Mouse (Mus musculus) cerebellum, adult 8-10 months (tissue): ENCODE measurements around the gene Wsb2.
"Not testable (repeated sequence)": the region's sequence is repeated elsewhere in the genome, so short reads cannot be mapped to it uniquely, and the experiment has no call there.

Experiments used
- DNase-seq: peaks from one replicate; pipeline ENCODE4 v3.0.0; 2022

Wsb2 gene

DNA sequence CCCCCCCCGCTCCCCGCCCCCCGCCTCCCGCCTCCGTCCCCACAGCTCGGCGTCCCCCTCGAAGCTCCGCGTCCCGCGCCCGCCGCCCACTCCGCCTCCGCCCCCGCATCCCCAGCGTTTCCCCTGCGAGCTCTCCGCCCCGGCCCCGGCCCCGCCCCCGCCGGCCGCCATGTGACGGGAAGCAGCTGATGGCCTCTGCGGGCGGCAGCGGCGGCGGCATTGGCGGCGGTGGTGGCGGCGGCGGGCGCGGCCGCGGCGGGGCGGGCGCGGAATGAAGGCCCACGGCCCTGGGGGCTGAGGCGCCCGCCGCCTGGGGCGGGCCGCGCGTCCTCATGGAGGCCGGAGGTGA is at the start of gene Wsb2:
TSS of gene Wsb2 (plus strand) at position 176 of the 349 bp plus-strand sequence.
- peak; percentile 73 for DNase-seq

DNA sequence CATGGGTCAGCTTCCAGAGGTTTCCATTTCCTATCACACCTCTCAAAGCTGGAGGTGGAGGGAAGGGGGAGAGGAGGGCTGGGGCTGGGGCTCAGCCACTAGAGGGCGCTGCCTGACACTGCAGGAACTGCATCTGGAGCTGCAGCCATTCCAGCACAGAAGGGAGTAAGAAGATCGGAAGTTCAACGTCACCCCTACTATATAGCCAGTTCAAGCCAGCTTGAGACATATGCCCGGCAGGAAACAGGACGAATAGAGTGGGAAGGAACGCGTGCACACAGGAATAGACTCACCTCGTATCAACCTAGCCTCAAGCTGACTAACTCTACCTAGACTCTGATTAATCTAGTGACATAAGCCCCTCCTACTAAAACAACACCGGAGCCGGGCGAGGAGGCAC is 49.4 kb upstream of the Wsb2 start:
- DNase-seq: peak; percentile 48

DNA sequence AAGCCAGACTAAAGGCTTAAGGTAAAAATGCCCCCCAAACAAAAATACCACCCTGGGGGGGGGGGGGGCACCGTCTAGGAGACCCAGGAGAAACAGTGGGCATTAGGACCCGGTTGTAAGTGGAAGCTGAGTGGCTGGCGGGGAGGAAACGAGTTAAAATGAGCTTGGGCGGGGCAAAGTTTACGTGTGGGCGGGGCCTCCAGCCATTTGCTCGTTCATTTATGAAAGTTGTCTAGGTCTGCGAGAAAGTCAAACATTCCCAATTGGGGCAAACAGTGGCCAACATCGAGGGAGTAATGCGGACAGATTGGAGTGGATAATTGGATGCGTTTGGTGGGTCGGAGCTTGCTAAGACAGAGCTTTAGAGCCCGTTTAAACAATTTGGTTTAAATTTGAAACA is 43.7 kb upstream of the Wsb2 start:
- DNase-seq: no peak

DNA sequence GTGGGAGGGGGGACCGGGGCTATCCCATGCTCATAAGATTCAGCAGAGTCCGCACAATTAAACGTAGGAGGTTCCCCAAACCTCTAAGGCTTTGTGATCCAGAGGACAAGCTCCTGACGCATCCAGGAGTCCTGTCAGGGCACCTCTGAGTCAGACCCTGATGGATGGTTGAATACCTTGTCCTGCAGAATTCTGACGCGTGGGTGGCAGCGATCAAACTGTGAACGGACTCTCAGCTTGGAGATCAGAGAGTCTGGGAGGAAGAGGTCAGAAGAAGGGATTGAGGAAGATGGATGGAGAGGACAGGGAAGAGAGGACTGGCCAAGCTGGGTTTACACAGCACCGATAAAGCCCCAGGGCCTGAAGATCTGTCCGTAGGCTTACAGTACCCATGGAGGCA is 43.2 kb upstream of the Wsb2 start:
- no peak for DNase-seq

DNA sequence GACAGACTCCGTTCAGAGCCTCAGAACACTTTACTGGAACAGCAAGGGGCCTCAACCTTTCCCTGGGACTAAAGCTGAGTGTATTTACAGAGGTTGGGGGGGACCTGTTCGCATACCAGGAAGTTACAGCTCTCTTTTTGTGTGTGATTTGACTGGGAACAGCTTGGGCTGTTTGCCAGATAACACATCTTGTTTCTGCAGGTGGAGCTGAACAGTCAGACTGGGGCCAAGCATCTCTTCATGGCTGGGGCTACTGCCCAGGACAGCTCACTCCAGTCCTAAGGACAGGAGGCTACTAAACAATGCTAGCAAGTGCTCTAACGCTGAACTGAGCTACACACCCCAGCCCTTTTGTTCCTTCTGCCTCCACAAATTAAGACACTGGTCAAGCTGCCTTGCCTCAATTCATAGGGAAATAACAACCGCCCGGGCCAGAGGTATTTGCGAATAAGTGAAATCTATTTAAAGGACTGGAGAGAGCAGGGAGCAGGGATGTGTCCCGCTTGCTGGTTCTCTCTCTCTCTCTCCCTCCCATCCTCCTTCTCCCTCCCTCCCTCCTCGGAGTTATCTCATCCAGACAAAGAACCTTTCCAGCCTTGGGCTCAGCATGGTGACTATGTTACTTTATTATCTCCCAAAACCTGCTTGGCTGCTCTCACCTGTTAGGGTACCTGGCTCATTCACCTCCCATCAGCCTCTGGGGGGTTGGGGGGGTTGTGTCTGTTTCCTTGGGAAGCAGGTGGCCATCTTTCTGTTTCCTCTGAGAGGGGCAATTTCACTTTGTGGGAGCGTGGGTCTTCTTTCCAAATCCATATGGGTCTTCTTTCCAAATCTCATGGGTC is 42.3 kb upstream of the Wsb2 start:
- no peak for DNase-seq

DNA sequence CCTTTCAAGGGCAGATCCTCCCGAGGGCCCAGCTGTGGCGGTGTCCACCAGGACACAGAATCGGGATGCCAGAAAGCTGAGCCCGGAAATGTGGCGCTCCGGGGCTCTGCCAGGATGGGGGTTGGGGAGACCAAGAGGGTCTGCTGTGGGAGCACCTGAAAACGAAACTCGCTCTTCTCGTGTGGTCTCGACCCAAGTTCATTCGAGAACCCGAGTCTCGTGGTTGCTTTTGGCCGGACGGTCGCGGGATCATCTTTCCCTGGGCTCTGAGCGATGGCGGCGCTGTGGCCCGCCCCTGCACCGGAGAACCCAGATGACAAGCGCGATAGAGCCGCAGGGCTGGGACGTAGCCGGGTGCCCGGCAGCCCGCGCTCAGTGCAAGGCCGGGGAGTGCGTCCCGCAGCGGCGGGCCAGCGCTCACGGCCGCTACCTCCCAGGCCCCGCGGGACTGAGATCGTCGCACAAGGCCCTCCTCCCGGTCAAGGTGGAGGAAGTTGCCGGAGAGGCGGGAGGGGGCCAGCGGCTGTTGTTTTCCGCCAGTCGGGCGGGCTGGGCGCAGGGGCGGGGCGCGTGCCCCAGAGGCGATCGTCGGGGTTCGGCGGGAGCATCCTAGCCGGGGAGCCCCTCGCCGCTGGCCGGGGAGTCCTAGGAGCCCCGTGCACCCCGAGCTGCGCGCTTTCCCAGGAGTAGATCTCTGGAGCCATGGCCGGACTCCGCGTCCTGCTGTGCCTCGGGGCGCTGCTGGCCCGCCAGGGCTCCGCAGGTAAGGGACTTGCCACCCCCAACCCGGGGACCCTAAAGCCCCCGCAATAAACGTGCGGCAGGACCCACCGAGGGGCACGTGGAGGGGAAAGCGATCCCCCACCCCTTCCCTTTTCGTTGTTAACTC is 38.1 kb upstream of the Wsb2 start, which contains the start of gene Vsig10:
TSS of gene Vsig10 (plus strand) at position 343 of the 889 bp plus-strand sequence.
- DNase-seq: peak; percentile 42

DNA sequence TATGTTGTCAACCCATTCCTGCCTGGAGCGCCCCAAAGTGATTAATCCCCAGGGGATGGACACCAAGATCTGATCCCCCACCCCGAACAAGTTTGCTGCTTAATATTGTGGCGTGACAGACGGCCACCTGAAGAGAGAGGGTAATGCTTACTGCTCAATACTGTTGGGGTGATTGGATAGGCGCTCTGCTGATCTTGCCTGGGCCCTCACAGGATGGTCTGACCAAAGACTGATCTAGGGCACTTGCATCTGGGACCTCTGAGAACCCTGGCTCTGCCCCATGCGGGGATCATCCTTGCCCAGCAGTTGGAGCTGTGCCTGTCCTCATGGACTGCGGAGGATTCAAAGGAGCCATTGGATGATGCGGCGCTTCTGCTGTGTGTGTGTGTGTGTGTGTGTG is 33.4 kb upstream of the Wsb2 start:
- no peak for DNase-seq

DNA sequence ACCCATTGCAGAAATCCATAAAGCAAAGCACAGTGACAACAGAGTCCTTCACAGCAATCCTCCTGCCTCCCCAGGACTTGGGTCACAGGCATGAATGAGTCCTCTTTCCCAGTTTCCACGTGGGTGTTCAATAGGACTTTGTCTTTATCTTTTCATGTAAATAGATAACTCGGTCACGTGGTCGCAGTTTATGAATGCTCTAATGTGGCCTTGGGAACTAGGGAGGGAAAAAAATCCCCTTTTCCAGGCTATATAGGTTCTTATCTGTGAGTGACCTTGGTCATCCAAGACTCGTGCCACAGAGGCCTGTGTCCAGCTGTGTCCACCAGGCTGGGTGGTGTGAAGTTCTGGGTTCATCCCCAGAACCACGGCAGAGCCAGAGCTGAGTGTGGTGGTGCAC is 30.7 kb upstream of the Wsb2 start:
- DNase-seq: no peak

DNA sequence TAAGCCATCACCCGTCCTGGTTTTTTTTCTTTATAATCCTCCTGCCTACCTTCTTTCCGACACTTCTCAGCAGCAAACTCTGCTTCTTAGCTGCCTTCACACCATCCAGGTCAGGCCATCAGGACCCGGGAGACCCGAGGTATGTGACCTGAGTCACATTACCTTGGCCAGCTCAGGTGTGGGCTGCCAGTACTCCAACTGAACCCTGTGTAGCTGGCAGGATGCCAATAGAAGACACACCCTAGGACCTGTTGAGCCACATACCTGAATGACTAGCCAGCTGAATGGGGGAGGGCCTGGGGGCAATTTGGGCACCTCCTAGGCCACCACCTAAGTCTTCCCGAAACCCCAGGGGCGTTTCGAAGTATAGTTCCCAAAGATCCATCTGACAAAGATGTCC is 26.6 kb upstream of the Wsb2 start:
- no peak for DNase-seq

DNA sequence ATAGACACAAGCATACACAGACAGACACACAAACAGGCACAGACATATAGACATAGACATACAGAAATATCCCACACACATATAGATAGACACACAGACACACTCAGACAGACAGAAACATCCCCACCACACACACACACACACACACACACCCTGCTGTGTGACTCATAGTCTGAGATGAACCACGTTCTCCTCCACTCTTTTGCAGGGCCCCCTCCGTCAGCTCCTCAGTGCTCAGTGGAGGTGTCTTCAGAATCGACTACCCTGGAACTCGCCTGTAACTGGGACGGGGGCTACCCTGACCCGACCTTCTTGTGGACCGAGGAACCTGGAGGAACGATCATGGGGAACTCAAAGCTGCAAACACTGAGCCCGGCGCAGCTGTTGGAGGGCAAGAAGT is 19.1 kb upstream of the Wsb2 start:
- no peak for DNase-seq

DNA sequence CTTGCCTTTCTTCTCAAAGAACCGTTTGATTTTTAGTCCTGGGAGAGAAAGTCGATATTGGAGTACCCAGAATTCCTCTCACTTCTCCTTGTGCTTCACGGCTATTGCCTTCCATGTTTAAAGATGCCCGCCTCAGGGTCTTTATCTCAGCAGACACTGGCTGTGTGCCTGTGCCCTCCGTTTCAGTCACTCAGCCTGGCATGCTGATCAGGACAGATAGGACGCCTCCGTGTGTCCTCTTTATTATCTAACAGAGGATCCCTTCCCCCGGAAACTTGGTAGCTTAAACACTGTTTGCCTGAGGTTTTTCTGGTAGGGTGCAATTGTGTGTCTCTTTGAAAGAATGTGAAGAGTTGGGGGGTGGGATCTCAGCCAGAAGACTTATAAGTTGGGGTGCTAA is 18.6 kb upstream of the Wsb2 start:
- DNase-seq: no peak

DNA sequence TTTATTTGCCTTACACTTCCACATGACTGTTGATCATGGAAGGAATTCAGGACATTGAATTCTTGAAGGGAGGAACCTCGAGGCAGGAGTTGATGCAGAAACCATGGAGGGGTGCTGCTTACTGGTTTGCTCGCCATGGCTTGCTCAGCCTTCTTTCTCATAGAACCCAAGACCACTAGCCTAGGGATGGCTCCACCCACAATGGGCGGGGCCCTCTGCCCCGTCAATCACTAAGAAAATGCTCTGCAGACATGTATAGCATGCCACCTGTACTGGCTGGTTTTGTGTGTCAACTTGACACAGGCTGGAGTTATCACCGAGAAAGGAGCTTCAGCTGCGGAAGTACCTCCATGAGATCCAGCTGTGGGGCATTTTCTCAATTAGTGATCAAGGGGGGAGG is 17.0 kb upstream of the Wsb2 start:
- DNase-seq: no peak

DNA sequence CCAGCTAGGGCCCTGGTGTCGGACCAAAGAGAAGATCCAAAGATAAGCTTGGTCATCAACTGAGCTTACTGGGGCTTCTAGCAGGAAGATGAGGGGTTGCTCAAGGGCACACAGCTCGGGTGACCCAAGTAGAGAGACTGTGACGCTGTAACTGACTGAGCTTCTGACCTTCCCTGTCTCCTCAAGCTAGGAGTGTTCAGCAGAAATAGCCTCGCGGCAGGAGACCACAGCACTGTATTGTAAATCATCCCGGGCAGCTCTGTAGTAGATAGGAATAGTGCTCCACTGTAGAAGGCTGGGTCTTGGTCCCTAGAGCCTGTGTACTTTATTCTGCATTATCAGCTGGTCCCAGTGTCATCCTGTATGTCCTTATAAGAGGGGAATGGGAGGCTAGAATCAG is 15.2 kb upstream of the Wsb2 start:
- no peak for DNase-seq

DNA sequence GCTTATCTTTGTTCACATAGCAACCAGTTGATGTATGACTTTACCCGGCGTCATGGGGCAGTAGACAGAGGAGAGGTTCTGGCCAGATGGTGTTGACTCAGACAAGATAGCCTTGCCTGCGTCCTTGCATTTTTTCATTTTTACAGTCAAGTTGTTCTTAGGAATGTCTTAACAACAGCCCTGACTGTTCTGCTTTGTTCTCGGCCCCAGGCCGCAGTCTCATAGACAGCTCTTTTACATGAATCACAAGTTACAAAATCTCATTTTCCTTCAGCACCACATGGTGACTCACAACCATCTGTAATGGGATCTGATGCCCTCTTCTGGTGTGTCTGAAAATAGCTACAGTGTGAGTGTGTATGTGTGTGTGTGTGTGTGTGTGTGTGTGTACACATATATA is 12.6 kb upstream of the Wsb2 start:
- not testable (repeated sequence) for DNase-seq

DNA sequence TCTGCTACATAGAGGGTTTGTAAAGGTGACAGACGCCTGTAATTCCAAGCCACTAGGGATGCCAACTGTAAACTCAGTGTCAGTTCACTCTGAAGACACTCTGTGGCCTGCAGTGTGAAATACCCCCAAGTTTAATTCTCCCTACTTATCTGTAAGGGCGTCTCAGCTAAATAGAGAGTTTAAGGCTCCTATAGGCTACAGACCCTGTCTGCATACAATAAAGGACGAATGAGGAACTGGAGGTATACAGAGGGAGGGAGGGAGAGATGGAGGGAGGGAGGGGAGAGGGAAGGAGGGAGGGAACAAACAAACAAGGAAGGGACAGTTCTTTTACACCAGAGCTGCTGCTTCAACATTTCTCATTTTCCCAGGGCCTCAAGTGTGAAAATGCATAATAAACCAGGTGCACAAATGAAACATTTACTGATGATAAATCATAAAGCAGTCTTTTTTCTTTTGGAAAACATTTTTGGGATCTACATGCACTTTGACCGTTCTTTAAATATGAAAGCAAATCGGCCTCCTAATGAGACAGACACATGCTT is 11.6 kb upstream of the Wsb2 start:
- DNase-seq: no peak

DNA sequence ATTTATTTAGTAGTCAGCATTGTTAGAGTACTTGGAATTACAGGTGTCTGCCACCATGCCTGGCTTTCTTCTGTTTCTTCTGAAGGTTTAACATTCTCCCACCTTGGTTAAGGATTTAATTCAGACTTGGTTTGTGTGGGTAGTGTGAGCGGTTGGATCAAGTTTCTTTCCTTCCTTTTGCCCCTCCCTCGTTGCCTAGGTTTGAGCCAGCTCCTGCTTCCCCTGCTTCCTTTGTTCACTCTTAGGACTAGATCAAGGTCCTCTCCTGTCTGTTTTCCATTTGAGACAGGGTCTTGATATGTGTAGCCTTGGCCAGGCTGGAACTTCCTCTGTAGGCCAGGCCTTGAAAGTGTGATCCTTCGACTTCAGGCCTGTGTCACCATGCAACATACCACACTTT is 10.8 kb upstream of the Wsb2 start:
- no peak for DNase-seq

DNA sequence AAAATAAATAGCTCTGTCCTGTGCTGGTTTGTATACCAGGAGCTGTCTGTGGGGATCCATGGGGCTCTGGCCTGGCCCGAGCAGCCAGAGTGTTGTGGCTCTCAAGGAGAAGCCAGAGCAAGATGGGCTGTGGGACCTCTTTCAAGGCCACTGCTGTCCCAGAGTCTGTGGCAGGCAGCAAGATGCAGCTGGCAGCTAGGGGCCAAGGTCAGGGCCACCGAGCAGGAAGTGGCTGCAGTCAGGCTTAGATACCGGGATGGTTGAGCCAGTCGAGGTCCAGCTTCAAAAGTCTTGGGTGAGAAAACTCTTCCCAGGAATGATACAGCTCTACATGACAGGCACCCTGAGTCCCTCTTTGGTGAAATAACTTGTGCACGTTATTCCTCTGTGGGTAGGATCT is 10.1 kb upstream of the Wsb2 start:
- DNase-seq: no peak

DNA sequence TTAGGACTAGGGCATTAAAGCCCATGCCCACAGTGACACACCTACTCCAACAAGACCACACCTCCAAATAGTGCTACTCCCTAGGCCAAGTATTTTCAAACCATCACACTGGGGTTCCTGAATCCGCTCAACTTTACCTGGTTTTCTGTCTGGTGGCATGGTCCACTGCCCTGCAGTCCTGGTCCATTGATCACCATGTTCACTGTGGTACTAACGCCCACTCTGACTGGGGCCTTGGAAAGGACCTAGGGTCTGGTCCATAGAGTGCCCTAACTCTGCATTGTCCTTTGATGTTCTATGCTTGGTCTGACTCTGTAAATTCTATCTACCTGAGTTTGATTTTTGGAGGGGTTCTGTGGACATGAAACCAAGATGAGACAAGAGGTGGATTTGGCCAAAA is 9.3 kb upstream of the Wsb2 start:
- no peak for DNase-seq

DNA sequence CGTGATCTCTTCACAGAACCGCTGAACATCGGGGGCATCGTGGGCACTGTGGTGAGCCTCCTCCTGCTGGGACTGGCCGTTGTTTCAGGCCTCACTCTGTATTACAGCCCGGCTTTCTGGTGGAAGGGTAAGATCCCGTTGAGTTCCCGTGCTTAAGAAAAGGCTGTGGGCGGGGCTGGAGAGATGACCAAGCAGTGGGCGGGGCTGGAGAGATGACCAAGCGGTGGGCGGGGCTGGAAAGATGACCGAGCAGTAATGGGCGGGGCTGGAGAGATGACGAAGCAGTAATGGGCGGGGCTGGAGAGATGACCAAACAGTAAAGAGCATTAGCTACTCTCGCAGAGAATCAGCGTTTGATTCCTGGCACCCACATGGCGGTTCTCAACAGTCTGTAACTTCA is 8.8 kb upstream of the Wsb2 start:
- peak; percentile 50 for DNase-seq

DNA sequence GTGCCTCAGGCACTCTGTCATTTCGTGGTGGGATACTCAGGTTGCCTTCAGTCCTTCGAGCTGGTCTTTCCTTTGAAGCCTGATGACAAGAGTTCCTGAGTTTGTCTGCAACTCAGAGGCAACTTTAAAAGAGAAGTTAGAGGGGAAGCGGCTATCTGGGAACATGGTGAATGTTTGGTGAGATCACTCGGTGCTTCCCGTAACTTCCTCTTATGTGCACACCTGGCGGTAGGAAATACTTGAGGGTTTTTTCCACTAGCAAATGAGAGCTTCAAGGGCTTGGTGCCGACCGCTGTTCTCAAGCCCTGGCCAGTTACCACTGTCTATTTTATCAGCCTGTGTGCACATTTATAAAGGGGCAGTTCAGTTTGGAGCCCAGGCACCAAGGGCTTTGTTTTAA is 3.0 kb upstream of the Wsb2 start:
- no peak for DNase-seq

DNA sequence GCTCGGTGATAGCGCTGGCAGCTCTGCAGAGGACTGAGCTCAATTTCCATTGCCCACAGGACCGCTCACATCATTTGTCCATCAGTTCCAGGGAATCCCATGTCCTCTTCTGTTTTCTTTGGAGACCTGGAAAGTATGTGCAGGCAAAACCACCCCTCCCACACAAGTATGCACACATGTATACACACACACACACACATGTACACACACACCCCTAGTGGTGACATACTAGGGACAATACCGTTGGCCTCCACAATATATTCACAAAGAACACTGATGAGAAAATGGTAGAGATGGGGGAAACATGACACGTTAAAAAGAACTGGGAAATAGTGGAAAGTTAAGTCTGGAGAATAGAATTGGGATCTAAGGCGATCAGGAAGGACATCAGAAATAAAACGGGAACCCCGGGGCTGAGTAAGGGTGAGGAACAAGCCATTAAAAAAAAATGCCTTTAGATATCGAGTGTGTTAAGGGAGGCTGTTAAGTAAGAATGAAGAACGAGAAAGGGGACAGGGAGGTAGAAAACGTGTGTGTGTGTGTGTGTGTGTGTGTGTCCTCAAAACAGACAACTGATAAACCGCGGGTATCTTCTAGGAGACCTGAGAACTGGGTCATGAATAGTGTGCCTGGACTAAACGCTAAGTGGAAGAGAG is 1.3 kb upstream of the Wsb2 start:
- DNase-seq: no peak

DNA sequence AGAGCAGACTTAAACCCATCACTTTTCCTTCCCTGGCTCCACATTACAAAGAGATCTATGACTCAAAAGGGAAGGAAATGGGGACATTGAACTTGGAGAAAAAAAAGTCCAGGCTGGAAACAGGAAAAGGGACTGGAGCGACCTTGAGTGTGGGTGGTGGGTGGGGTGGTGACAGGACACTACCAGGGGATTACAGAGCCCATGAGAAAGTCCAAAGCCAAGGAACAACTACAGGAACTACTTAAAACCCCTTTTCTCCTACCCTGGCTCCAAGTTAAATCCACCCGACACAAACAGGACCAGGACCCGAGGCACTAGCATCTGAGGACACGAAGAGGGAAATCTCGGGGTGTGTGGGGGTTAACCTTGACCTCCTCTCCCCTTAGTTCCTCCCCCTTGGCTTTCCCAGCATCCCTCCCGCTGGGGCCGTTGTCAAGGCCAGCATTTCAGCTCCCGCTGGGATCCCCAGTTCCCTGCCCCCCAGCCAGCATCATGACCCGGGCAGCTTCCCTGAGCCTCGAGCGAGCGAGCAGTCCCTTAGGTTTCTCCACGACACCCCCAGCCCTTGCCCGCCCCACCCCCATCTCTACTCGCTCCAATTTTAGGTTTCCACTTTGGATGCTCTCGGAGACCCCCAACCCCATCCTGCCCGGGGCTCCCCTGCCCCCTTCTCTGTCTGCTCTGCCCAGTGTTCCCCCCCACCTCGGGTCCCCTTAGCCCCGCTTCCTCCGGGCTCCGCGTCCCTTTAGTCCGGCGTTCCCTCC is 557 bp upstream of the Wsb2 start:
- DNase-seq: peak; percentile 53
